Mouse (Mus musculus) hindbrain, embryonic 16.5 days (tissue): ENCODE results near the gene Gm14525. TPM values are rescaled to one million over a fixed set of nuclear protein-coding genes. Genes with fewer than 3 reads are reported as not detected.
"Not testable (repeated sequence)": the region's sequence is repeated elsewhere in the genome, so short reads cannot be mapped to it uniquely, and the experiment has no call there.

ENCODE experiments used
- ATAC-seq: fragments of 200-750 bp; cut with Nextera tagmentation; 2 replicates; pipeline ENCODE4 v1.8.0; 2017; ENCODE audit warnings: moderate TSS enrichment, moderate library complexity
- H3K27ac ChIP-seq: fragments of 300-500 bp; sonication (generic); 2 replicates; pipeline ENCODE4 v1.5.1; 2014; ENCODE audit warnings: low read depth, mild to moderate bottlenecking, control low read depth, low read length, moderate library complexity
- H3K27me3 ChIP-seq: fragments of 300-500 bp; sonication (generic); replicated peaks from 2 replicates; pipeline ENCODE4 v1.6.1; 2014; ENCODE audit warnings: low read length; ENCODE audit not compliant: control insufficient read depth, insufficient read depth
- H3K36me3 ChIP-seq: fragments of 300-500 bp; sonication (generic); 2 replicates; pipeline ENCODE4 v1.6.1; 2014; ENCODE audit warnings: mild to moderate bottlenecking, low read length, moderate library complexity, mixed read lengths; ENCODE audit not compliant: control insufficient read depth, insufficient read depth
- H3K4me1 ChIP-seq: fragments of 300-500 bp; sonication (generic); 2 replicates; pipeline ENCODE4 v1.6.1; 2014; ENCODE audit warnings: low read depth, low read length; ENCODE audit not compliant: control insufficient read depth, insufficient read depth
- H3K4me2 ChIP-seq: fragments of 300-500 bp; sonication (generic); 2 replicates; pipeline ENCODE4 v1.6.1; 2014; ENCODE audit warnings: mild to moderate bottlenecking, low read length, control low read depth, moderate library complexity
- H3K4me3 ChIP-seq: fragments of 300-500 bp; sonication (generic); 2 replicates; pipeline ENCODE4 v1.5.1; 2014; ENCODE audit warnings: mild to moderate bottlenecking, low read length, control low read depth, moderate library complexity
- H3K9ac ChIP-seq: fragments of 300-500 bp; sonication (generic); 2 replicates; pipeline ENCODE4 v1.6.1; 2014; ENCODE audit warnings: low read depth, mild to moderate bottlenecking, control low read depth, low read length, moderate library complexity
- H3K9me3 ChIP-seq: fragments of 300-500 bp; sonication (generic); 2 replicates; pipeline ENCODE4 v1.6.1; 2014; ENCODE audit warnings: mild to moderate bottlenecking, low read length, moderate library complexity; ENCODE audit not compliant: control insufficient read depth
- WGBS: fragments of 180-500 bp; shearing (Covaris S2); extraction: QIAGEN DNeasy Blood & Tissue Kit; methylation state at CpG from one replicate; pipeline ENCODE4 v1.1.7; 2014; 5-methylcytosine and 5-hydroxymethylcytosine counted together
- polyA plus RNA-seq: library from polyadenylated mRNA; unstranded; fragments of >200 nt; fragmentation: Nextera tagmentation; extraction: Ambion mirVana; gene quantifications from 2 replicates; pipeline ENCODE4 v1.2.1, GENCODE M21; 2015

The Gm14525 gene
- not detected in 2 replicates for polyA plus RNA-seq

- not testable (repeated sequence) for ATAC-seq, H3K9ac ChIP-seq, H3K4me1 ChIP-seq, H3K4me3 ChIP-seq, H3K4me2 ChIP-seq, H3K27ac ChIP-seq, H3K27me3 ChIP-seq, H3K36me3 ChIP-seq, H3K9me3 ChIP-seq
- 83% methylated on average over 2 of the region's 5 CpGs for WGBS
These were observed at the start of gene Gm14525 for GRCm38 (mm10) chrX:26702538-26702937. TSS of gene Gm14525 (minus strand) at chrX:26702638.

Other genes starting within 250 kb of the Gm14525 start
- gene Slx, start 157.1 kb downstream of the Gm14525 start, polyA plus RNA-seq, result not detected in 2 replicates
- gene Gm6121, start 233.1 kb upstream of the Gm14525 start, polyA plus RNA-seq, result not detected in 2 replicates